ENCODE assay signal across 12 mouse cellular contexts in genomic region chr14:30865311-30865710, GRCm38 (mm10). TPM values are rescaled to one million over a fixed set of nuclear protein-coding genes. Genes with fewer than 3 reads are reported as not detected.
DNase-seq lines count a peak whose midpoint lies in the region; ATAC-seq and TF ChIP-seq lines count a peak whose summit lies in the region.
"Had no signal": no experiment of that assay in that cellular context is flagged by ENCODE, and none has a peak within 500 bp of the region (broad histone marks: within the 10 kb centered on the region; RNA-seq: fewer than 3 reads in every experiment).

No protein-coding gene starts in this region.

- no peaks in the 10 kb centered on the region for H3K9me3 ChIP-seq in hindbrain, postnatal 0 days (ENCODE audit: low read length)
- no peaks in the 10 kb centered on the region for H3K9me3 ChIP-seq in hindbrain, embryonic 10.5 days
- H3K9me3 ChIP-seq in midbrain, embryonic 14.5 days (ENCODE audit: control insufficient read depth, low read length) = no peaks in the 10 kb centered on the region
- H3K9me3 ChIP-seq in midbrain, embryonic 16.5 days (replicated peaks; ENCODE audit: control insufficient read depth, low read length, poor library complexity, severe bottlenecking) = no peaks in the 10 kb centered on the region
- H3K9me3 ChIP-seq: forebrain, embryonic 12.5 days; lung, embryonic 15.5 days had no signal

- H3K36me3 ChIP-seq in hindbrain, postnatal 0 days (ENCODE audit: insufficient read depth, low read length) = peaks cover 19% of the 10 kb centered on the region; the same call in 1 of the 2 replicates
- H3K36me3 ChIP-seq in hindbrain, embryonic 10.5 days = peaks cover 39% of the 10 kb centered on the region
- peaks cover 27% of the 10 kb centered on the region for H3K36me3 ChIP-seq in midbrain, embryonic 14.5 days (ENCODE audit: control insufficient read depth, insufficient read depth, low read length)
- peaks cover 10% of the 10 kb centered on the region for H3K36me3 ChIP-seq in midbrain, embryonic 16.5 days (ENCODE audit: control insufficient read depth, insufficient read depth, low read length)
- H3K36me3 ChIP-seq: lung, embryonic 15.5 days had no signal

- peak; percentile 71 for TF ChIP-seq CTCF in hindbrain, postnatal 0 days (IDR thresholded peaks at IDR 0.05; ENCODE audit: low read depth)
- peak; percentile 27; the same call in 1 of the 2 replicates for TF ChIP-seq CTCF in bone marrow, adult 2 months (IDR thresholded peaks at IDR 0.05; ENCODE audit: control insufficient read depth, insufficient read depth, low read length)

- H3K27me3 ChIP-seq in hindbrain, postnatal 0 days (ENCODE audit: insufficient read depth, low read length) = no peaks in the 10 kb centered on the region
- no peaks in the 10 kb centered on the region for H3K27me3 ChIP-seq in hindbrain, embryonic 10.5 days (ENCODE audit: insufficient read depth, poor library complexity, severe bottlenecking)
- H3K27me3 ChIP-seq in midbrain, embryonic 14.5 days (ENCODE audit: control insufficient read depth, insufficient read depth, low read length) = no peaks in the 10 kb centered on the region
- H3K27me3 ChIP-seq in midbrain, embryonic 16.5 days (ENCODE audit: control insufficient read depth, insufficient read depth, low read depth, low read length) = no peaks in the 10 kb centered on the region
- H3K27me3 ChIP-seq: forebrain, embryonic 12.5 days; lung, embryonic 15.5 days had no signal

- H3K4me1 ChIP-seq in hindbrain, postnatal 0 days (ENCODE audit: insufficient read depth, low read length) = no peaks in the 10 kb centered on the region
- no peaks in the 10 kb centered on the region for H3K4me1 ChIP-seq in hindbrain, embryonic 10.5 days (replicated peaks)
- no peaks in the 10 kb centered on the region for H3K4me1 ChIP-seq in midbrain, embryonic 14.5 days (ENCODE audit: control insufficient read depth, insufficient read depth, low read length)
- H3K4me1 ChIP-seq in midbrain, embryonic 16.5 days (ENCODE audit: control insufficient read depth, insufficient read depth, low read length) = no peaks in the 10 kb centered on the region
- H3K4me1 ChIP-seq in bone marrow, adult 2 months (ENCODE audit: control insufficient read depth, insufficient read depth, low read length) = no peaks in the 10 kb centered on the region; the same call in 1 of the 2 replicates
- H3K4me1 ChIP-seq: forebrain, embryonic 12.5 days had no signal

- 63% methylated on average over 3 of the region's 3 CpGs for WGBS in hindbrain, postnatal 0 days
- WGBS in hindbrain, embryonic 10.5 days = 74% methylated on average over 3 of the region's 3 CpGs
- WGBS in midbrain, embryonic 14.5 days = 65% methylated on average over 3 of the region's 3 CpGs
- 64% methylated on average over 3 of the region's 3 CpGs for WGBS in midbrain, embryonic 16.5 days
- 76% methylated on average over 3 of the region's 3 CpGs for WGBS in bone marrow, adult 2 months

- TF ChIP-seq POLR2A in bone marrow, adult 2 months (IDR thresholded peaks at IDR 0.05; ENCODE audit: borderline replicate concordance, control insufficient read depth, low read depth, low read length) = no peak

- H3K9ac ChIP-seq in hindbrain, postnatal 0 days (replicated peaks; ENCODE audit: low read length) = no peak overlapping the region
- no peak overlapping the region for H3K9ac ChIP-seq in midbrain, embryonic 14.5 days (replicated peaks; ENCODE audit: low read length)
- no peak overlapping the region for H3K9ac ChIP-seq in midbrain, embryonic 16.5 days (ENCODE audit: low read depth, low read length)
- H3K9ac ChIP-seq: forebrain, embryonic 12.5 days; lung, embryonic 15.5 days had no signal

- peak; percentile 59 for DNase-seq in hindbrain, postnatal 0 days (ENCODE audit: low spot score)
- DNase-seq in hindbrain, embryonic 10.5 days (ENCODE audit: low spot score) = no peak
- DNase-seq in midbrain, embryonic 14.5 days = peak; percentile 47
- DNase-seq in adrenal gland, postnatal 4 days (ENCODE audit: low spot score in 2 of 2) = no peak
- DNase-seq in left cerebral cortex, postnatal 14 days (ENCODE audit: low spot score in 2 of 2) = no peak
- DNase-seq: cerebellum, adult 8-10 months; spleen, adult 18-20 months had no signal

- H3K4me2 ChIP-seq in hindbrain, postnatal 0 days (ENCODE audit: low read depth, low read length) = no peak overlapping the region
- H3K4me2 ChIP-seq in midbrain, embryonic 14.5 days (ENCODE audit: low read length) = no peak overlapping the region
- H3K4me2 ChIP-seq in midbrain, embryonic 16.5 days (ENCODE audit: low read length) = no peak overlapping the region
- H3K4me2 ChIP-seq: forebrain, embryonic 12.5 days; lung, embryonic 15.5 days had no signal

- 0 out of 2 replicates have a peak, but pooled peaks have one; percentile 28 for ATAC-seq in hindbrain, postnatal 0 days
- ATAC-seq in midbrain, embryonic 14.5 days (ENCODE audit: low FRiP score, low TSS enrichment) = no peak
- ATAC-seq in midbrain, embryonic 16.5 days = no peak

- no peak overlapping the region for H3K4me3 ChIP-seq in hindbrain, postnatal 0 days (ENCODE audit: low read length)
- no peak overlapping the region for H3K4me3 ChIP-seq in hindbrain, embryonic 10.5 days
- H3K4me3 ChIP-seq in midbrain, embryonic 14.5 days (replicated peaks; ENCODE audit: low read depth, low read length) = no peak overlapping the region
- H3K4me3 ChIP-seq in midbrain, embryonic 16.5 days (ENCODE audit: low read depth, low read length) = no peak overlapping the region
- H3K4me3 ChIP-seq in bone marrow, adult 2 months (replicated peaks; ENCODE audit: control insufficient read depth, low read depth, low read length) = no peak overlapping the region
- H3K4me3 ChIP-seq: forebrain, embryonic 12.5 days; lung, embryonic 15.5 days had no signal

- H3K27ac ChIP-seq in hindbrain, postnatal 0 days = no peak overlapping the region
- no peak overlapping the region for H3K27ac ChIP-seq in hindbrain, embryonic 10.5 days
- no peak overlapping the region for H3K27ac ChIP-seq in midbrain, embryonic 14.5 days (replicated peaks; ENCODE audit: low read depth, low read length)
- H3K27ac ChIP-seq in midbrain, embryonic 16.5 days (ENCODE audit: low read length) = no peak overlapping the region
- no peak overlapping the region for H3K27ac ChIP-seq in bone marrow, adult 2 months (ENCODE audit: control insufficient read depth, insufficient read depth, low read depth, low read length, poor library complexity)
- H3K27ac ChIP-seq: forebrain, embryonic 12.5 days; lung, embryonic 15.5 days had no signal

- intact Hi-C loops in left cerebral cortex, postnatal 14 days (cut with DNase I) = loop anchor here (5.0 kb wide), 3 partner anchors 38 to 273 kb away; partner anchors contain the start of genes Itih1 and Tmem110

RNA-seq across cellular contexts. Expression of gene Mustn1, which starts 13.7 kb away (rescaled TPM):
- 1.1 and 3.2 TPM in 2 replicates for total RNA-seq in hindbrain, postnatal 0 days (2014; rRNA removed)
- 1.2 and 1.9 TPM in 2 replicates for polyA plus RNA-seq in hindbrain, postnatal 0 days (2015; fragmentation: Nextera tagmentation; extraction: Ambion mirVana)
- polyA plus RNA-seq in hindbrain, embryonic 10.5 days (2016; fragmentation: Nextera tagmentation; extraction: Ambion mirVana) = 0.29 and 0.39 TPM in 2 replicates
- polyA plus RNA-seq in midbrain, embryonic 14.5 days (2014; fragmentation: Nextera tagmentation; extraction: Ambion mirVana) = 0.18 and 0.34 TPM in 2 replicates
- 0.51 and 0.68 TPM in 2 replicates for polyA plus RNA-seq in midbrain, embryonic 16.5 days (2015; fragmentation: Nextera tagmentation; extraction: Ambion mirVana)
- 2.1 and 4.9 TPM in 2 replicates for polyA plus RNA-seq in bone marrow, adult 2 months (2011; ENCODE audit: insufficient read depth, insufficient read length, low replicate concordance, missing spikeins)
- 10 to 100 TPM in 1 of 2 experiments, 1 to 10 TPM in 1; 3.8 to 12.1 TPM for total RNA-seq in adrenal gland, postnatal 4 days (2021)
- total RNA-seq in left cerebral cortex, postnatal 14 days (2021) = 1 to 10 TPM; 3.9 to 5.1 TPM

RNA-seq across cellular contexts. Expression of gene Itih4, which starts 21.0 kb away (rescaled TPM):
- total RNA-seq in hindbrain, postnatal 0 days (2014; rRNA removed) = 0.05 and 0.07 TPM in 2 replicates
- not detected in 2 replicates for polyA plus RNA-seq in hindbrain, postnatal 0 days (2015; fragmentation: Nextera tagmentation; extraction: Ambion mirVana)
- not detected in 2 replicates for polyA plus RNA-seq in hindbrain, embryonic 10.5 days (2016; fragmentation: Nextera tagmentation; extraction: Ambion mirVana)
- not detected in 2 replicates for polyA plus RNA-seq in midbrain, embryonic 14.5 days (2014; fragmentation: Nextera tagmentation; extraction: Ambion mirVana)
- not detected in 2 replicates for polyA plus RNA-seq in midbrain, embryonic 16.5 days (2015; fragmentation: Nextera tagmentation; extraction: Ambion mirVana)
- 3.3 and 6.6 TPM in 2 replicates for polyA plus RNA-seq in bone marrow, adult 2 months (2011; ENCODE audit: insufficient read depth, insufficient read length, low replicate concordance, missing spikeins)
- total RNA-seq in adrenal gland, postnatal 4 days (2021) = 100 to 1,000 TPM in 1 of 2 experiments, 1 to 10 TPM in 1; 4.4 to 173 TPM
- not detected for total RNA-seq in left cerebral cortex, postnatal 14 days (2021)
- polyA plus RNA-seq: forebrain, embryonic 12.5 days; neural tube, embryonic 11.5 days had no signal

RNA-seq across cellular contexts. Expression of gene Tmem110, which starts 39.9 kb away (rescaled TPM):
- 14.6 and 15.2 TPM in 2 replicates for total RNA-seq in hindbrain, postnatal 0 days (2014; rRNA removed)
- polyA plus RNA-seq in hindbrain, postnatal 0 days (2015; fragmentation: Nextera tagmentation; extraction: Ambion mirVana) = 12.8 and 14.6 TPM in 2 replicates
- polyA plus RNA-seq in hindbrain, embryonic 10.5 days (2016; fragmentation: Nextera tagmentation; extraction: Ambion mirVana) = 22.4 and 26.3 TPM in 2 replicates
- polyA plus RNA-seq in midbrain, embryonic 14.5 days (2014; fragmentation: Nextera tagmentation; extraction: Ambion mirVana) = 16.1 and 18.7 TPM in 2 replicates
- 22.3 and 22.9 TPM in 2 replicates for polyA plus RNA-seq in midbrain, embryonic 16.5 days (2015; fragmentation: Nextera tagmentation; extraction: Ambion mirVana)
- polyA plus RNA-seq in bone marrow, adult 2 months (2011; ENCODE audit: insufficient read depth, insufficient read length, low replicate concordance, missing spikeins) = 5.5 and 18.2 TPM in 2 replicates
- total RNA-seq in adrenal gland, postnatal 4 days (2021) = 10 to 100 TPM; 22.2 to 24.4 TPM
- total RNA-seq in left cerebral cortex, postnatal 14 days (2021) = 10 to 100 TPM; 21.0 to 22.1 TPM

RNA-seq across cellular contexts. Expression of gene Itih3, which starts 58.2 kb away (rescaled TPM):
- total RNA-seq in hindbrain, postnatal 0 days (2014; rRNA removed) = 8.6 and 14.1 TPM in 2 replicates
- polyA plus RNA-seq in hindbrain, postnatal 0 days (2015; fragmentation: Nextera tagmentation; extraction: Ambion mirVana) = 8.2 and 10.1 TPM in 2 replicates
- 0.37 and 0.49 TPM in 2 replicates for polyA plus RNA-seq in hindbrain, embryonic 10.5 days (2016; fragmentation: Nextera tagmentation; extraction: Ambion mirVana)
- polyA plus RNA-seq in midbrain, embryonic 14.5 days (2014; fragmentation: Nextera tagmentation; extraction: Ambion mirVana) = 0.53 and 0.84 TPM in 2 replicates
- polyA plus RNA-seq in midbrain, embryonic 16.5 days (2015; fragmentation: Nextera tagmentation; extraction: Ambion mirVana) = 1.1 and 2.6 TPM in 2 replicates
- polyA plus RNA-seq in bone marrow, adult 2 months (2011; ENCODE audit: insufficient read depth, insufficient read length, low replicate concordance, missing spikeins) = 0.79 and 3.0 TPM in 2 replicates
- total RNA-seq in adrenal gland, postnatal 4 days (2021) = 100 to 1,000 TPM in 1 of 2 experiments, 1 to 10 TPM in 1; 4.4 to 139 TPM
- 10 to 100 TPM in 1 of 2 experiments, 1 to 10 TPM in 1; 8.1 to 12.0 TPM for total RNA-seq in left cerebral cortex, postnatal 14 days (2021)
- polyA plus RNA-seq: neural tube, embryonic 11.5 days had no signal

Comparison
In these comparisons a context has a peak if more than half of its experiments do, and no peak if none do; other contexts are left out.
1. DNase-seq: peak in hindbrain, postnatal 0 days (single experiment) and midbrain, embryonic 14.5 days (single experiment); none in hindbrain, embryonic 10.5 days (single experiment), adrenal gland, postnatal 4 days (0 of 2) and left cerebral cortex, postnatal 14 days (0 of 2).